Mouse (Mus musculus) kidney, adult 8-10 months (tissue): ENCODE results near the gene Adamtsl5.

ENCODE experiments used
- DNase-seq, 2 experiments: peaks; one replicate each; pipeline ENCODE4 v3.0.0; 2022

The Adamtsl5 gene

DNA sequence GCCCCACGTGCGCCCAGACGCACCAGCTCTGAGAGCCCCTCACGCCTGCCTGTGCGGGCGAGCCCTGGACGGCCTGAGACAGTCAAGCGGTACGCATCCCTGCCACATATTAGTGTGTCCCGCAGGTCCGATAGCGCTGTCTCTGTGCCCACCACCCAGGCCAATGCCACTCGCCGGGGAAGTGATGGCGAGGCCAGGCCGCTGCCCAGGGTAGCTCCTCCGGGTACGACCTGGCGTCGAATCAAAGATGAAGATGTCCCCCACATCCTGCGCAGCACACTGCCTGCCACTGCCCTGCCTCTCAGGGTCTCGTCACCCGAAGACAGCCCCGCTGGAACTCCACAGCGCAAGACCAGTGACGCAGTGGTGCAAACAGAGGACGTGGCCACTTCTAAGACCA, 32.9 kb downstream of the Adamtsl5 start:
- DNase-seq, result no peak

DNA sequence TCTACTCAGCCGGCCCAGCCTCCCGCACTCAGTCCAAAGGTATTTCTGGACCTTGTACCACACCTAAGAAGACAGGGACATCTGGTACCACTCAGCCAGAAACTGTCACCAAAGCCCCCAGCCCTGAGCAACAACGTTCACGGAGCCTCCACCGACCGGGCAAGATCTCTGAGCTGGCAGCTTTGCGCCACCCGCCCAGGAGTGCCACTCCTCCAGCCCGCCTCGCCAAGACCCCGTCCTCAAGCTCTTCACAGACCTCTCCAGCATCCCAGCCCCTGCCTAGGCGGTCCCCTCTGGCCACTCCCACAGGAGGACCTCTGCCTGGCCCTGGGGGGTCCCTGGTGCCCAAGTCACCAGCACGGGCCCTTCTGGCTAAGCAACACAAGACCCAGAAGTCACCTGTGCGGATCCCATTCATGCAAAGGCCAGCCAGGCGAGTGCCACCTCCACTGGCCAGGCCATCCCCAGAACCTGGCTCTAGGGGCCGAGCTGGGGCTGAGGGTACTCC, 33.7 kb downstream of the Adamtsl5 start:
- DNase-seq, result no peak

DNA sequence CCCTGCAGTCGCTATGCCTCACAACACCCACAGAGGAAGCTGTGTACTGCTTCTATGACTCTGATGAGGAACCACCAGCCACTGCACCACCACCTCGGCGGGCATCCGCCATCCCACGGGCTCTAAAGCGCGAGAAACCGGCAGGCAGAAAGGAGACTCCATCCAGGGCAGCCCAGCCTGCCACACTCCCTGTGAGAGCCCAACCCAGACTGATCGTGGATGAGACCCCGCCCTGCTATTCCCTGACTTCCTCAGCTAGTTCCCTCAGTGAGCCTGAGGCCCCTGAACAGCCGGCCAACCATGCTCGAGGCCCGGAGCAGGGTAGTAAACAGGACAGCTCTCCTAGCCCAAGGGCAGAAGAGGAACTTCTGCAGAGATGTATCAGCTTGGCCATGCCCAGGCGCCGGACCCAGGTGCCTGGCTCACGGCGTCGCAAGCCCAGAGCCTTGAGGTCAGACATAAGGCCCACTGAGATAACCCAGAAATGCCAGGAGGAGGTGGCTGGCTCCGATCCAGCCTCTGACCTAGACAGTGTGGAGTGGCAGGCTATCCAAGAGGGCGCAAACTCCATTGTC, 34.5 kb downstream of the Adamtsl5 start:
- DNase-seq, result no peak

DNA sequence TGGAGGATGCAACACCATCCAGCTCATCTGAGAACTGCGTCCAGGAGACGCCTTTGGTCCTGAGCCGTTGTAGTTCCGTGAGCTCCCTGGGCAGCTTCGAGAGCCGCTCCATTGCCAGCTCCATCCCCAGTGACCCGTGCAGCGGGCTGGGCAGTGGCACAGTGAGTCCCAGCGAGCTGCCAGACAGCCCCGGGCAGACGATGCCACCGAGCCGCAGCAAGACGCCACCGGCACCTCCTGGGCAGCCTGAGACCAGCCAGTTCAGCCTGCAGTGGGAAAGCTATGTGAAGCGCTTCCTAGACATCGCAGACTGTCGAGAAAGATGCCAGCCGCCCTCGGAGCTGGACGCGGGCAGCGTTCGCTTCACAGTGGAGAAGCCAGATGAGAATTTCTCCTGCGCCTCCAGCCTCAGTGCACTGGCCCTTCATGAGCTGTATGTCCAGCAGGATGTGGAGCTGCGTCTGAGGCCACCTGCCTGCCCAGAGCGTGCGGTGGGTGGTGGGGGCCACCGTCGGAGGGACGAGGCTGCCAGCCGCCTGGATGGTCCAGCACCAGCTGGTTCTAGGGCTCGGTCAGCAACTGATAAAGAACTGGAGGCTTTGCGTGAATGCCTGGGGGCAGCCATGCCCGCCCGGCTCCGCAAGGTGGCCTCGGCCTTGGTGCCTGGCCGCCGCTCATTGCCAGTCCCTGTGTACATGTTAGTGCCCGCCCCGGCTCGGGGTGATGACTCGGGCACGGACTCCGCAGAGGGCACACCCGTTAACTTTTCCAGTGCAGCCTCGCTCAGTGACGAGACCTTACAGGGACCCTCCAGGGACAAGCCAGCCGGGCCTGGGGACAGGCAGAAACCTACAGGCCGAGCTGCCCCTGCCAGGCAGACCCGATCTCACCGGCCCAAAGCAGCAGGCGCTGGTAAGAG, 35.4 kb downstream of the Adamtsl5 start:
- DNase-seq, result no peak

DNA sequence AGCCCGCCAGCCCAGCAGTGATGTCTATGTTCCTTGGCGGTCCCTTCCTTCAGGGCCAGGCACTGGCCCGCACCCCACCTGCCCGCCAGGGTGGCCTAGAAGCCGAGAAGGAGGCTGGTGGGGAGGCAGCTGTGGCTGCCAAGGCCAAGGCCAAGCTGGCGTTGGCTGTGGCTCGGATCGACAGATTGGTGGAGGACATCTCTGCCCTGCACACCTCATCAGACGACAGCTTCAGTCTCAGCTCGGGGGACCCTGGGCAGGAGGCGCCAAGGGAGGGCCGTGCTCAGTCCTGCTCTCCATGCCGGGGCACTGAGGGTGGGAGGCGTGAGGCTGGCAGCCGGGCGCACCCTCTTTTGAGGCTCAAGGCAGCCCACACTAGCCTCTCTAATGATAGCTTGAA, 36.7 kb downstream of the Adamtsl5 start:
- DNase-seq, result no peak

DNA sequence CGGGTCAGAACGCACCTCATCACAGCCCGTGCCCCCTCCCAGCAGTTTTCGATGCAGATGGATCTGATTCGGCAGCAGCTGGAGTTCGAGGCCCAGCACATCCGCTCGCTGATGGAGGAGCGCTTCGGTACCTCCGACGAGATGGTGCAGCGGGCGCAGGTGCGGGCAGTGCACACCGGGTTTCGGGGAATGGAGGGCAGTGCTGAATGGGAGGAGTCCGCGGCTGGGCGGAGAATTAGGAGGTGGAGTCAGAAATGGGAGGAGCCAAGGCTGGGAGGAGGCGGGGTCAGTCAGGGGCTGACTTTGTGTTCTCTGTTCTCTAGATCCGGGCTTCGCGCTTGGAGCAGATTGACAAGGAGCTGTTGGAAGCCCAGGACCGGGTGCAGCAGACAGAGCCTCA, 43.4 kb downstream of the Adamtsl5 start:
- peak in 1 of 2 experiments; percentile 56 for DNase-seq

DNA sequence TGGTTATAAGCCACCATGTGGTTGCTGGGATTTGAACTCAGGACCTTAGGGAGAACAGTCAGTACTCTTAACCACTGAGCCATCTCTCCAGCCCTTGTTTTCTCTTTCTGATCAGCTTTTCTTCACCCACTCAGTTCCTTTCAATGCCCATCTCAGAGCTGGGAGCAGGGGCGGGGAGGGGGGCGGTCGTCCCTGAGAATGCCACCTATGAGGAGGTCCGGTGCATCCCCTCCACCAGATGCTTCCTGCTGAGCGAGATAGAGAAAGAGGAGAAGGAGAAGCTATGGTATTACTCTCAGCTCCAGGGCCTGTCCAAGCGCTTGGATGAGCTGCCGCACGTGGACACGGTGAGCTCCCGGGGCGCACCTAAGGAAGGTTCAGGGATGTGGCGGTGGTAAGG, 43.8 kb downstream of the Adamtsl5 start:
- no peak for DNase-seq

GRCm38 (mm10) chr10:80302471-80302881, 45.7 kb downstream of the Adamtsl5 start:
- peak; percentile 60 to 69 for DNase-seq

DNA sequence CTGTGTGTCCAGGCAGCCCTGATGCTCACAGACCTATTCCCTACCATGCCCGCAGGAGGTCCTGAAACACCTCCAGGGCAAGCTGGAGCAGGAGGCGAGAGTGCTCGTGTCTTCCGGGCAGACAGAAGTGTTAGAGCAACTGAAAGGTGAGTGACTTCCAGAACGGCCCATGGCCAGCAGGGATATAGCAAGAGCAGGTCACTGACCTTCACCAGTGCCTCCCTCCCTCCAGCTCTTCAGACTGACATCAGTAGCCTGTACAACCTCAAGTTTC, 46.2 kb downstream of the Adamtsl5 start:
- no peak for DNase-seq

DNA sequence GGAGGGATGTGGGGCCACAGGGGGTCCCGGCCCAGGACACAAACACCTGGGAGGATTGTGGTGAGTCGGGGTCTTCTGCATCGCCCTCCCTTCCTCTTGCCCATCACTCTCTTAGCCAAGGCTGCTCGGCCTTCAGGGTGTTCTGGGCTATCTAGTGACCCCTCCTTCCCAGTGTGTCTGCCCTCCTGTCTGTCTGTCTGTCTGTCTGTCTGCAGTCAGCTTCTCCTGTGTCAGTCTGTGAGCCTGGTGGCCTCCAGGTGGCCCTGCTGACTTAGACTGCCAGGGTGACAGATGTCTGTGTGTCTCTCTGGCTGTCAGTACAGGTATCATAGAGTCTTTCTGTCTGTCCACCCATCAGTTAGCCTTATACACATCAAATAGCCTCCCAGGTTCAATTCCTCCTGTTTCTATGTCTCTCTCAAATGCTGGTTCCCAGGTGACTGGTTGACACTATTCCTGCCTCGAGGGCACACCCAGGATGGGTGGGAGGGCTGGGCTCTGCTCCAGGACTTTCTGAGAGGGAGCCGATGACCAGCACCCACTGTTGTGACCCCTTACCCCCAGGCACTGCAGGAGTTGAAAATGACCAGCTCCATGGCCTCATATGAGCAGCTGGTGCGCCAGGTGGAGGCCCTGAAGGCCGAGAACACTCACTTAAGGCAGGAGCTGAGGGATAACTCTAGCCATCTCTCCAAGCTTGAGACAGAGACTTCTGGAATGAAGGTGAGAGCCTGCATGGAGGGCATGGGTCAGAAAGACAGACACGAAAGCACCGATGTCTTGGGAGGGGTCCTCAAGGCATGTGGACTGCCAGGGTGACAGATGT, 46.7 kb downstream of the Adamtsl5 start:
- DNase-seq, result no peak

GRCm38 (mm10) chr10:80300672-80301181, 47.5 kb downstream of the Adamtsl5 start:
- no peak for DNase-seq

DNA sequence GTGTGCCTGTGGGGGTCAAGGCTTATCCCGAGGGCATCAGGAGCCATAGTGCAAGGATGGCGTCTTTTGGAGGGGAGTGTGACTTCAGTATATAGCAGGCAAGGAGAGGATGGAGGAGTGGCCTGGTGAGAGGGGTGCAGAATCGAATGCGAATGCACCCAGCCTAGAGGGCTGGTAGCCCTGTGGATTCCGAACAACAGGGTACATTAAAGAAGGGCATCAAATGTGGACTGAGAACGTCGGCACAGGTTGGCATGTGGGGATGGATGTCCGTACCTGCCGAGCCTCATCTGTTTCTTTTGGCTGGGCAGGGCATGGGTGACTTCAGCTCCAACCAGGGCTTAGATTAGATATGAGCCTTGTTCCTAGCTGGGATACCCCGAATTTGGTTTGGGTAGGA, 48.4 kb downstream of the Adamtsl5 start:
- no peak for DNase-seq

GRCm38 (mm10) chr10:80299301-80299700, 48.9 kb downstream of the Adamtsl5 start:
- DNase-seq, result no peak

GRCm38 (mm10) chr10:80298571-80299281, 49.5 kb downstream of the Adamtsl5 start:
- DNase-seq, result no peak

DNA sequence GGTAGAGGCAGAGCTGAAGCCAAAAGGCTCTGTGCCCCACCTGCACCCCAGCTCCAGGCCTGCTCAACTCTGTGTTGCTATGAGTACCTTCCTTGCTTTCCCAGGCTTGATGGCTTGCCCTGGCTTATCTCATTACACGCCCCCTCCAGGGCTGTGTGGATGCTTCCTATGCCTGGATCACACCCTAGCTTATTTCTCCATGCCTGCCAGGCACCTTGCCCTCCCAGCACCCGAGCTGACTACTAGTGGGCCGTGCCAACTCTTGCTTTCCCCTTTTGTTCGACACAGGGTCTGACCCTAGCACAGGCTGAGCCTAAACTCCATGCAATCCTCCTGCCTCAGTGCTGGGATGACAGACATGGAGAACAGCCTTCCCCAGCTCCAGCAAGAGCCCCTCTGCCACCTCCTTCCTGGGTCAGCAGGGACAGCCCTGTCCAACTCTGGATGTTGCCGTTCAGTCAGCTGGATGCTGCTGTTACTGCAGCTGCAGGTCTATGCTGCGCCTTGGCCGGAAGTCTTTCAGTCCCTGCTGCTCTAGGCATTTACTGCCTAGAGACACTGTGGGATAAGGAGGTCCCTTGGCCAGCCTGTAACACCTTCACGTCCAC, 50.6 kb downstream of the Adamtsl5 start:
- DNase-seq, result no peak

GRCm38 (mm10) chr10:80296824-80297223, 51.4 kb downstream of the Adamtsl5 start:
- no peak for DNase-seq

- DNase-seq, result peak; percentile 66 to 81
Observed at GRCm38 (mm10) chr10:80295618-80296425, 52.4 kb downstream of the Adamtsl5 start, which contains the start of gene Apc2. Apc2 (plus strand) TSS chr10:80295977.

GRCm38 (mm10) chr10:80294788-80295303, 53.4 kb downstream of the Adamtsl5 start:
- DNase-seq, result no peak

GRCm38 (mm10) chr10:80294311-80294710, 53.9 kb downstream of the Adamtsl5 start:
- DNase-seq, result no peak

DNA sequence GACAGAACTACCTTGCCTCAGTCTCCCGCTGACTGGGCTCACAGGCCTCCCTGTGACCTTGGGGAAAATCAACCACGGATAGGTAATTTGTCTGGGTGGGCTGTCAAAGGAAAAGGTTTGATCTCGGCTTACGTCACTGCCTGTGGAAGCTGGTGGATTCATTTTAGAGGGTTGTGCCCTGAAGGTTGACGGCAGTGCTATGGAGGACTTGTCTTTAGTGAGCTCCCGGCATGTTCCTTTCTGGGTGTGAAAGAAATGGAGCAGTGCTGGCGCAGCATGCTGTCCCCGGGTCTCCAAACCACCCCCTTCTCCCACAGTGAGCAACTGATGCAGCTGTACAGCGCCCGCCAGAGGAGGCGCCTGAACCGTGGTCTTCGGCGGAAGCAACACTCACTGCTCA, 54.9 kb downstream of the Adamtsl5 start:
- DNase-seq, result no peak
